Mouse (Mus musculus) activated CD4-positive, CD25-positive, alpha-beta regulatory T cell, adult 9 weeks (primary cell): ENCODE measurements around the gene Pik3r4. TPM values are rescaled to one million over a fixed set of nuclear protein-coding genes. Genes with fewer than 3 reads are reported as not detected.

Experiments used
- polyA plus RNA-seq: library from polyadenylated mRNA; unstranded; fragments of 100-300 nt; shearing (Covaris generic); gene quantifications from one replicate; pipeline ENCODE4 v1.2.1, GENCODE M21; 2017

The Pik3r4 gene
- 44.9 TPM for polyA plus RNA-seq

DNA sequence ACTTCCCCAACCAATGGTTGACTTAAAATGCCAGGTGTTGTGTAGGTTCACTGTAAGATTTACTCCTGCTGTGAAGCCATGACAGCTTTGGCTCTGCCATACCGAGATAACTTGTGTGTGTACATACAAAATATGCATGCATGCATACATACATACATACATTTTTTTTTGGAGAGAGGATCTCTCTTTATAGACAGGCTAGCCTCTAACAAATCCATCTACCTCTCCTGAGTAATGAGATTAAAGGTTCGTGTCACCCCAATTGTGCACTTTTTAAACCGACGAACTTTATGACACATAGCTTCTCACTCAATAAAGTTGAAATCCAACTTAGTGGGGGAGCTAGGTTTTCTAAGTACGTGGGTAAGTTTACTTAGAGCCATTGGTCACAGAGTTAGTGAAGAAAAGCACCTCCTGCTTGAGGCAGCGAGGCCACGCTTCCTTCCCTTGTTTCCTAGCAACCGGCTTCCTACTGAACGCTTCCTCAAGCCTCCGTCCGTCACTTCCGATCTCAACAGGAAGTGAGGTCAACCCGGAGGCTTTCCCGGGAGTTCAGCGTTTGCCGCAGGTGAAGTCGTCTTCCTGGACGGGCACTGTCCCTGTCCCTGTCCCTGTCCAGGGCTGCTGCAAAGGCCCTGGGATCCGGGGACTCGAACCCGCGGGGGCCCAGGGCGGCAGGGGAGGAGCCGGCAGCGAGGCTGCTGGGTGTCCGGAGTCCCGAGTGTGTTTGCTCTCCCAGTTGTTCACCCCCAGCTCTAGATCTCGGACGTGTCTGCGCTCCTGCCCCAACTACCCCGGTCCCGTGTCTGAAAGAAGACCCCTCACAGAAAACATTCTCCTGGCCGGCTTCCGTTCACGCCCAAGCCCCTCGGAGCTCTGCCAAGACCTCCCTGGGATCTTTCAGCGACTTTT is at the start of gene Pik3r4:
Gene Pik3r4, plus strand, starts transcription at position 519 of the 912 bp plus-strand sequence.

Other genes with a start within 250 kb of the Pik3r4 start
- 30.9 TPM for gene Aste1, start 247.6 kb upstream of the Pik3r4 start, polyA plus RNA-seq
- gene Nek11, start 247.5 kb upstream of the Pik3r4 start, polyA plus RNA-seq = not detected
- gene Atp2c1, start 115.7 kb upstream of the Pik3r4 start, polyA plus RNA-seq = 29.8 TPM
- gene Col6a6, start 185.2 kb downstream of the Pik3r4 start, polyA plus RNA-seq = not detected